Mouse (Mus musculus) cerebellum, adult 11-12 months (tissue): ENCODE measurements around the gene Nop2.
A peak's percentile ranks its signal among the peaks of the same experiment; 100 is the strongest.

Experiments used
- DNase-seq: peaks from one replicate; pipeline ENCODE4 v3.0.0; 2022

The Nop2 gene

GRCm38 (mm10) chr6:125179601-125180000, 47.9 kb downstream of the Nop2 start:
- DNase-seq, result no peak

- no peak for DNase-seq
Measured at GRCm38 (mm10) chr6:125182133-125182532, 50.4 kb downstream of the Nop2 start.

- no peak for DNase-seq
Measured at GRCm38 (mm10) chr6:125186203-125186602, 54.5 kb downstream of the Nop2 start.

GRCm38 (mm10) chr6:125190816-125191215, 59.1 kb downstream of the Nop2 start:
- no peak for DNase-seq

GRCm38 (mm10) chr6:125191332-125192015, 59.8 kb downstream of the Nop2 start, which contains the start of the genes Ncapd2 and Mrpl51:
Gene Ncapd2 (minus strand): TSS chr6:125191701.
Gene Mrpl51 (plus strand): TSS chr6:125191801.
- DNase-seq, result peak; percentile 98

GRCm38 (mm10) chr6:125192016-125192714, 60.5 kb downstream of the Nop2 start:
- DNase-seq, result peak; percentile 94

GRCm38 (mm10) chr6:125192841-125193240, 61.1 kb downstream of the Nop2 start:
- no peak for DNase-seq

- DNase-seq, result no peak
Measured at GRCm38 (mm10) chr6:125193390-125193789, 61.7 kb downstream of the Nop2 start.
